Mouse (Mus musculus) spleen, postnatal 14 days (tissue): ENCODE results near the gene Chst13.

Experiments used
- DNase-seq, 2 experiments: peaks; one replicate each; pipeline ENCODE4 v3.0.0; 2021 to 2022; ENCODE audit warnings: low spot score in 2 of 2

Chst13 gene

DNA sequence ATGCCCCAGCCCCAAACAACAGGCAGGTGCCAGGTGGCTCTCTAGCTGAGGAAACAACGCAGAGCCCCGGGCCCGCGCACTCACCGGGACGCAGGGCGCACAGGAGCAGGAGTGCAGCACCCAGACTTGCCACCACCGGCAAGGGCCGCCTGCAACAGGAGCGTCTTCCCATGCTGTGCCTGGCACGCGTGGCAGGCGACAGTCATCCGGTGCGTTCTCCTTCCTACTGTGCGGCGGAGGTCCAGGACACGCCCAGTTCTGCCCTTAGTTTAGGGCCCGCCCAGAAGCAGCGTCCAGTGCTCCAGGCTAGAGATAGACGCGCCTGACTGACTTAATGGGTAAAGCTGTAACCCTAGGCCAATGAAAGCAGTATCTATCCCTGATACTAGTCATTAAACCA lies at the start of gene Chst13:
TSS of gene Chst13 (minus strand) at position 195 of the 400 bp plus-strand sequence.
- no peak for DNase-seq

GRCm38 (mm10) chr6:90374647-90375046 lies 49.7 kb upstream of the Chst13 start:
- no peak for DNase-seq

DNA sequence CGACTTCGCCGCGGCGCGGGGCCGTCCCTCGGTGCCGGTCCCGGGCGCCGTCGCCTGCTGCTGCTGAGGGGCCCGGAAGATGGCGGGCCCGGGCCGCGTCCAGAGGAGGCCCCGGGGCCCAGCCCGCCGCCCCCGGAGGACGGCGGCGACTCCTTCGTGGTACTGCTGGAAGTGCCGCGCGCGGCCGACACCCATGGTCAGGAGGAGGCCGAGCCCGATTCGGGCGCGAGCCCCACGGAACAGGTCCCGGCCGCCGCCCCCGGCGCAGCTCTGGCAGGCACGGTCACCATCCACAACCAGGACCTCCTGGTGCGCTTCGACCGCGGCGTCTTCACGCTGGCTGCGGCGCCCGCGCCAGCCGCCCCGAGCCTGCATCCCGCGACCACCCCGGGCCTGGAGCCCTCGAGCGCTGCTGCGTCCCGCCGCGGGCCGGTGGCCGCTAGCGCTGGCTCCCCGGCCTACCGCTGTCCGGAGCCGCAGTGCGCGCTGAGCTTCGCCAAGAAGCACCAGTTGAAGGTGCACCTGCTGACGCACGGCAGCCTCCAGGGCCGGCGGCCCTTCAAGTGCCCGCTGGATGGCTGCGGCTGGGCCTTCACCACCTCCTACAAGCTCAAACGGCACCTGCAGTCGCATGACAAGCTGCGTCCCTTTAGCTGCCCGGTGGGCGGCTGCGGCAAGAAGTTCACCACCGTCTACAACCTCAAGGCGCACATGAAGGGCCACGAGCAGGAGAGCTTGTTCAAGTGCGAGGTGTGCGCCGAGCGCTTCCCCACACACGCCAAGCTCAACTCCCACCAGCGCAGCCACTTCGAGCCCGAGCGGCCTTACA lies 45.0 kb upstream of the Chst13 start:
- peak in 1 of 2 experiments; percentile 9 for DNase-seq

DNA sequence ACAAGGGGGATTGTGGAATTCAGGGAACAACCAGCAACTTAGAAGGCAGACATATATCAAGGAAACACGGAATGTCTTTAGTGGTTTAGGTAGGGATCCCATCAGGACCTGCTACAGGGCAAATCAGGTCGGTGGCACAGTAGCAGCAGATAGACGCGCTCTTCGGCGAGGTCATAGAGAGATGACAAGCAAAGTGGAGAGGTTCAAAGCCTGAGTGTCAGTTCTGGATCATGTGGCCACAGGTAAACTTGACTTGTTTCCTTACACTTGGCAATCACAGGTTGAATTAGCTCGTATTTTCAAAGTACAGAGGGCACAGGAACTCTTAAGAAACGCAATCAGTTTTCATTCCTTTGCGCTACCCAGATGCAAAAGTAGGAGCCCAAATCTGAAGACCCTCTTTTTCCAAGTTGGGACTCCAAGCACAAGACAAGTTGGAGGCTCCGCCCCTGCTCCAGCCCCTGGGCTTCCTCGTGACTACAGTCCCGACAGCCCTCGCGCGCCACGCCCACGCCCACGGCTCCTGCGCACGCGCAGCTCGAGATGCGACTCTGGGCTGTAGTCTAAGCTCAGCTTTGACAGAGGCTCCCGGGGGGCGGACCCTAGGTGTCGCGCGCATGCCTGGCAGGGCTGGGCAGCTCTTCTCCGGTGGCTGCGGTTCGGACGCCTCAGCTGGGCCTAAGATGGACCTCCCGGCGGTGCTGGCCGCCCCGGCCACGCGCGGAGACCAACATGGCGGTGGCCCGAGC lies 44.2 kb upstream of the Chst13 start, which contains the start of gene Zxdc:
TSS of gene Zxdc (plus strand) at position 517 of the 749 bp plus-strand sequence.
- DNase-seq: peak; percentile 93

- no peak for DNase-seq
Observed at GRCm38 (mm10) chr6:90363301-90363700, 38.3 kb upstream of the Chst13 start.

DNA sequence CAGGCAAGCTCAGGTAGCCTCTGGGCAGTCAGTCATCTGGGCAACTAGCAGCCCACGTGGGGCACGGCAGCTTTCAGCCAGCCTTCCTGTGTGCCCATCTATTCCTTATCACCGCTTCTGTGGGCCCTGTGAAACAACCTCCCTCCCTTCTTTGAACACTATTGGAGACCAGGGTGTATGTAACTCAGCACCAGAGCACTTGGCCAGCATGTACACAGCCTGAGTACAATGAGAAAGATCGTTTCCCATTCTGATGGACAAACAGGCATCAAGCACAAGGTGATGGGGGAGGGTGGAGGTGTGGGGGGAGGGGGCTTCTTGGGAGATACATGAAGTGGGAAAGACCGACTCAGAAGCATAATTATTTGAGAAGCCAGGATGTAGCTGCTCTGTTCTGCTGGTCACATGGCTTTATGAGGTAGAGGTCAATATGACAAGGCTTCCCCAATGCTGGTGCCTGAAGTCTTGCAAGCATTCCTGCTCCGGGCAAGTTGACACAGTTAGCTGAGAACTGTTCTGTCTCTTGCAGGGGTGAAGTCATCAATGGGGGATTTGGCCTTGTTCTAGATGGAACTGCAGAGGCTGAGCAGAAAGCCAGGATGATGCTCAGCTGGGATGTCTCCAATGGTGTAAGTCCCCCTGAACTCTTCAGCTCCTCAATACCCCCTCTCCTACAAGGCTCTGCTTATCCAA lies 36.1 kb upstream of the Chst13 start:
- DNase-seq: no peak

GRCm38 (mm10) chr6:90360024-90360781 lies 35.2 kb upstream of the Chst13 start:
- DNase-seq: no peak

DNA sequence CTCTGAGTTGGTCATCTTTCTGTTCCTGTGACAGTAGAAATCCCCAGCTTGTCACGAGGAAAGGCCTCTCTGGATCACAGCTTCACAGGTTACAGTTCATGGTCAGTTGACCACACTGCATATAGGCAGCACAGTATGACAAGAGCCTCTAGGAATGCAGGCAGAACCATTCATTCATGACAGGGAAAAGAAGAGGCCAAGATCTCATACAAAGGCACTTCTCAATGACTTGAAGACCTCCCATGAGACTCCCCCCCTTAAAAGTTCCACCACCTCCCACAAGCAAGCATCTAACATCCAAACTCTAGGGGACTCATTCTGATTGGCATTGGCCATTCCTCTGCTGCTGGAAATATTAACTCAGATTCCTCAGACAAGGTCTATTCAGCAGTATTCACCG lies 34.5 kb upstream of the Chst13 start:
- DNase-seq: no peak

DNA sequence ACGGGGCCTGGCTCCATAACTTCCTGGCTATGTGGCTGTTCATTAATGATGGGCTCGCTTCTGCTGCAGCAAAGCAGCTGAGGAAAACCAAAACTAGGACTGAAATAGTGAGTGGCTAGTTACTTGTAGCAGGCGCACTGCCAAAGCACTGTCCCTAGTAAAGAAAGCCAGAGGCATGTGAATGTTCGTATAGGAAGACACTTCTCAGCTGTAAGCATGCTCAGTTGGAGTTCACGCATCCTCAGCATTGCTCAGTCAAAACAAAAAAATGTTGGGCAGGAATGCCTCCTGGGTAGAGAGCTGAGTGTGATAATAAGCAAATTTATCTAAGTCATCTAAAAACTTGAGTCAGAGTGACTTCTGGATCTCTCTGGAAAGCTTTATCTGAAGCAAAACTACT lies 33.2 kb upstream of the Chst13 start:
- no peak for DNase-seq

DNA sequence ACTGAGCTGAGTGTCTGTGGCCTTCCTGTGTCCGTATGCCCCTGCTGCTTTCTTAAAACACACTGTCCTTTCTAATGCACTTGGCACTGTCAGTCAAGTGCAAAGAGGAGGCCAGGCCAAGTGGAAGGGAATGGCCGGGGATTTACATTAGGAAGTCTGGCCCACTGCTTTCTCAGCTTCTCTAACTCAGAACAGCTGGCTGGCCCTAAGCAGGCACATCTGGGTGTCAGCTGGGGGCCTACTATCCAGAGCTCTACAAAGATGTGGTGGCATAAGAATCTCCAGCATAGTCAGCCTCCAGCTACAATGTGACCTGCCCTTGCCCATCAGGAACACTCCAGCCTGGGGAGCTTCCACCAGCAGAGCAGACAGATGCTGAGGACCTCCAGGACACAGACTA lies 25.0 kb upstream of the Chst13 start:
- DNase-seq: no peak

- DNase-seq: no peak
Observed at GRCm38 (mm10) chr6:90348500-90348899, 23.5 kb upstream of the Chst13 start.

- DNase-seq: no peak
Observed at GRCm38 (mm10) chr6:90347183-90347582, 22.2 kb upstream of the Chst13 start.

GRCm38 (mm10) chr6:90342343-90342742 lies 17.4 kb upstream of the Chst13 start:
- DNase-seq: no peak

GRCm38 (mm10) chr6:90334244-90334643 lies 9.3 kb upstream of the Chst13 start:
- no peak for DNase-seq

DNA sequence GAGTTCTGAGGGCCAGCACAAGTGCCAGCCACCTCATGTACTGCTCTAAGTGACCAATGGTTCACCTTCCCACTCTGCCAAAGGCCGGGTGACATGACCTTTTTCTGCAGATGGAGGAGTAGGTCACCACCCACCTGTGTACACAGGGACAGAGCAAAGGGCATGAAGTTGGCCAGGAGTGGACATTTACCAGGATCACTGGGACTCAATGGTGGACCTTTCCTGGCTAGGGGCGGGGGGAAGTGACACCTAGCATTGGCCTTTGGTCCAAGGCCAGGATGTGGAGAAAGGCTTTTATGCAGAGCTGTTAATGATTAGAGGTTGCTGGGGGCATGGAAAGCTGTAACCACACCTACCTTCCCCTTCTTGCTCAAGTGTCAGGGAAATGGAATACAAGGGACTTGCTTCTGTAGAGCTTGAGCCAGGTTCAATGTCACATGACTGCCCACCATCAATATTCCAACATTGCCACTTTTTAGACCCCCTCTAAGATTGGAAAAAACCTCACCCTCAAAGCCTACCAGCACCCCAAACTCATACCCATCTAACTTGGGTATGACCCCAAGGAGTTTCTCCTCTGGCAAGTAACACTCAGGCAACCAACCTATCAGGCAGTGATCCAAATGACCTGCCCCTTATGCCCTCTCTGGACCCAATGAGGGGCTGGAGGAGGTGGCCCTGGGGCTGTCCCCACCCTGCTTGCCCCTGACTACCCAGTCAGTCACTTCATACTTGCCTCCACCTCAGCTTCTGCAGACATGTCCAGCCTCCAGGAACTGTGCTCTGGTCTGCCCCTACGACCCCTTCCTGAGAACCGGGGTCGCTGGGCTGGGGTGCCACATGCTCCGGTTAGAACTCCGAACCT lies 7.8 kb upstream of the Chst13 start, which contains the start of gene Uroc1:
TSS of gene Uroc1 (plus strand) at position 724 of the 865 bp plus-strand sequence.
- DNase-seq: no peak

DNA sequence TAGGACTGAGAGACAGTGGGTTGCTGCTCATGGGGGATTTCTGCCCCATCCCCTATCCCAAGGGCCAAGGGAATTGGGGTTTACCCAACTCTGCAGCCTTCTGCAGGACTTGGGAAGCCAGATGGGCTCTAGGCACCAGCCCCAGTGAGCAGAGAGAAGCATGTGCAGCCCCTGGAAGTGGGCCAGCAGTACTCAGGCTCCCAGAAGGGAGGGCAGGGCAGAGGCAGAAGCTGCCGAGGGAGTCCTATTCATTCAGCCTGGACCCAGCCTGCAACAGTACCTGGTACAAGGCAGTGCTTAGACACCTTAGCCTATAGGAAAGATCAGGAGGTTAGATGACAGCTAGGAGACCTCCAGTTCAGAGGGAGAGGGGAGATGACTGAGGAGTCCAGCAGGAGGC lies 5.0 kb upstream of the Chst13 start:
- DNase-seq: no peak

DNA sequence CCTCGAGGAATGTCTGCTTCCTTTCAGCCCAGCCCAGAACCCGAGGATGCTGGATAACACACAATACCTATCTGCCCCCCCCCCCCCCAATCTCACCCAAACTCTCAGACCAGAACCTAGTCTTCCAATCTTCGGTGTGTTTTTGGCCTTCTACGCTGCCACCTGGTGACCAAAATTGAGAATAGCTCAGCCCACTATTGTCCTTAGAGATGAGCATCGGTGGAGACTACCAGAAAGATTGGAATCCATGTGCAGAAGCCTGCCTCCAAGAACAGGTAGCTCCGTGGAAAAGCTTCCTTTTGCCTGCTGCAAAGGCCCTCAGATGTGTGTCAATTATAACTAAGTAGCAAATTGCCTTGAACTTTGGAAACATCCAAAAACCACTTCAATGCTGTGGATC lies 2.7 kb upstream of the Chst13 start:
- no peak for DNase-seq

DNA sequence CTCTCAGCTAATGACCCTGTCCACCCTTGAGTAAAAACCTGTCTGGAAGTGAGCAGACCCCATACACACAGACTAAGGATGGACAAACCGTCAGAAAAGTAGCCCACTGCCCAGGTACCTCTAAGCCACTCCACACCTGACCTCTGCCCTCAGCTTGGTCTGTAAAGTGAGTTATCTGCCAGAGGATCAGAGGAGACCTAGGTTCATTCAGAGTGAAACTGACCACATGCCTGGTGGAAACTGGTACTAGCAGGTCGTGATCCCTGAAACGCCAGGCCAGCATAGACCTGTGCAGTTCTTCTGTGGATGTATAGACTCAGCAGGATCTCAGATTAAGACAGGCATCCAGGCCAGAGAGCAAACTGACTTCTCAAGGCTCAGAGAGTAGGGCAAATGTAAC lies 522 bp downstream of the Chst13 start:
- no peak for DNase-seq

- DNase-seq: no peak
Observed at GRCm38 (mm10) chr6:90324026-90324425, 959 bp downstream of the Chst13 start.

DNA sequence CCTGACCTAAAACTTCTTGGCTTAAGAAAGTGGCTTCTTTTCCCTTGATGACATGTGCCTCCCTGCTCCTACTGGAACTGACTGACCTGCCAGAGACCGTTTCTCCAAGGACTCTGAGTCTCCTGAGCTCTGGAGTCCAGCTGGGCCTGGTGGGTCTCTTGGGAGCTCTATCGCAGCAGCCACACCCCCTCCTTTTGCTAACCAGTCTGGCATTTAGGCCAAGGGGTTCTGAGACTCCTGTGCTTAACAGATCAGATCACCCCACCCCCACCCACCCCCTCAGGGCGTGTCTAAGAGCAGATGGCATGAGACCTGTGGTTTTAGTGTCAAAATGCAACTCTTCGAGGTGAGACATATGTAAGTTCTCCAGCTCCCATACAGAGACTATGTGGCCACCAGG lies 3.2 kb downstream of the Chst13 start:
- no peak for DNase-seq

- DNase-seq: no peak
Observed at GRCm38 (mm10) chr6:90320429-90320828, 4.6 kb downstream of the Chst13 start.
